Mouse (Mus musculus) heart, postnatal 0 days (tissue): ENCODE data around the gene Mgam. TPM values are rescaled to one million over a fixed set of nuclear protein-coding genes. Genes with fewer than 3 reads are reported as not detected.

Experiments used
- ATAC-seq: fragments of 200-750 bp; cut with Nextera tagmentation; 2 replicates; pipeline ENCODE4 v1.8.0; 2017; ENCODE audit warnings: low read depth, moderate number of reproducible peaks, moderate library complexity; ENCODE audit not compliant: insufficient read depth
- DNase-seq: peaks from one replicate; pipeline ENCODE4 v3.0.0-alpha.2; 2016; ENCODE audit warnings: low spot score
- H3K27ac ChIP-seq: fragments of 300-500 bp; sonication (generic); 2 replicates; pipeline ENCODE4 v1.5.1; 2014; ENCODE audit warnings: low read depth, mild to moderate bottlenecking
- H3K27me3 ChIP-seq: fragments of 300-500 bp; sonication (generic); 2 replicates; pipeline ENCODE4 v1.6.1; 2014; ENCODE audit warnings: low read length, mixed read lengths; ENCODE audit not compliant: control insufficient read depth, insufficient read depth
- H3K36me3 ChIP-seq: fragments of 300-500 bp; sonication (generic); replicated peaks from 2 replicates; pipeline ENCODE4 v1.6.1; 2014; ENCODE audit warnings: low read length, mixed read lengths; ENCODE audit not compliant: control insufficient read depth, insufficient read depth
- H3K4me1 ChIP-seq: fragments of 300-500 bp; sonication (generic); 2 replicates; pipeline ENCODE4 v1.6.1; 2014; ENCODE audit warnings: antibody characterized with exemption; ENCODE audit not compliant: control insufficient read depth, insufficient read depth
- H3K4me2 ChIP-seq: fragments of 300-500 bp; sonication (generic); 2 replicates; pipeline ENCODE4 v1.6.1; 2014; ENCODE audit warnings: low read depth, mild to moderate bottlenecking, low read length, moderate library complexity
- H3K4me3 ChIP-seq: fragments of 300-500 bp; sonication (generic); 2 replicates; pipeline ENCODE4 v1.5.1; 2014; ENCODE audit warnings: low read depth, low read length
- H3K9ac ChIP-seq: fragments of 300-500 bp; sonication (generic); replicated peaks from 2 replicates; pipeline ENCODE4 v1.6.1; 2014; ENCODE audit warnings: low read depth, low read length, mixed read lengths
- H3K9me3 ChIP-seq: fragments of 300-500 bp; sonication (generic); replicated peaks from 2 replicates; pipeline ENCODE4 v1.6.1; 2016; ENCODE audit warnings: low read length; ENCODE audit not compliant: control insufficient read depth
- CTCF ChIP-seq: IDR thresholded peaks from 2 replicates; pipeline ENCODE4 v1.5.1; 2016; ENCODE audit warnings: antibody characterized with exemption, control low read depth, low read depth
- EP300 ChIP-seq: IDR thresholded peaks from 2 replicates; pipeline ENCODE4 v1.6.1; 2016; ENCODE audit warnings: antibody characterized with exemption, low read depth
- WGBS: fragments of 180-500 bp; shearing (Covaris S2); extraction: QIAGEN DNeasy Blood & Tissue Kit; methylation state at CpG from one replicate; pipeline ENCODE4 v1.1.7; 2014; 5-methylcytosine and 5-hydroxymethylcytosine counted together
- polyA plus RNA-seq: library from polyadenylated mRNA; unstranded; fragments of >200 nt; fragmentation: Nextera tagmentation; extraction: Ambion mirVana; gene quantifications from 2 replicates; pipeline ENCODE4 v1.2.1, GENCODE M21; 2015
- total RNA-seq: library from RNA; depleted of rRNA; stranded (reverse); fragments of >200 nt; gene quantifications from 2 replicates; pipeline ENCODE4 v1.2.3, GENCODE M21; 2014; ENCODE audit warnings: low replicate concordance

Gene Mgam
- total and polyA plus RNA-seq, 2 experiments from 2014 or later, result 0.03 TPM; not detected in 1

GRCm38 (mm10) chr6:40635559-40635958 lies 6.9 kb downstream of the Mgam start:
- H3K27me3 ChIP-seq, result no peaks in the 10 kb centered on the region
- DNase-seq (no peak), ATAC-seq (no peak)
- 76% methylated on average over 6 of the region's 6 CpGs for WGBS
- no peaks in the 10 kb centered on the region for H3K4me1 ChIP-seq
- no peaks in the 10 kb centered on the region for H3K9me3 ChIP-seq
- H3K4me2 ChIP-seq, result no peak overlapping the region
- H3K36me3 ChIP-seq, result no peaks in the 10 kb centered on the region
- TF ChIP-seq EP300 (no peak), CTCF (no peak)
- no peak overlapping the region for H3K4me3 ChIP-seq
- no peak overlapping the region for H3K9ac ChIP-seq
- H3K27ac ChIP-seq, result no peak overlapping the region

GRCm38 (mm10) chr6:40637755-40638154 lies 9.1 kb downstream of the Mgam start:
- H3K27me3 ChIP-seq, result no peaks in the 10 kb centered on the region
- H3K9me3 ChIP-seq, result no peaks in the 10 kb centered on the region
- H3K9ac ChIP-seq, result no peak overlapping the region
- no peak overlapping the region for H3K4me3 ChIP-seq
- H3K36me3 ChIP-seq, result no peaks in the 10 kb centered on the region
- ATAC-seq, result no peak
- H3K4me1 ChIP-seq, result no peaks in the 10 kb centered on the region
- TF ChIP-seq EP300 (no peak), CTCF (no peak)
- no peak overlapping the region for H3K27ac ChIP-seq
- DNase-seq, result no peak
- H3K4me2 ChIP-seq, result no peak overlapping the region
- 85% methylated on average over 5 of the region's 5 CpGs for WGBS

GRCm38 (mm10) chr6:40640710-40641538 lies 12.3 kb downstream of the Mgam start:
- Histone ChIP-seq H3K9me3 (no peaks in the 10 kb centered on the region), H3K9ac (no peak overlapping the region), H3K4me1 (no peaks in the 10 kb centered on the region), H3K4me2 (no peak overlapping the region), H3K36me3 (no peaks in the 10 kb centered on the region), H3K4me3 (no peak overlapping the region), H3K27me3 (no peaks in the 10 kb centered on the region), H3K27ac (no peak overlapping the region)
- DNase-seq, result no peak
- no peak for ATAC-seq
- no peak for TF ChIP-seq CTCF
- no peak for TF ChIP-seq EP300
- WGBS, result 46% methylated on average over 8 of the region's 8 CpGs

- WGBS, result 66% methylated on average over 8 of the region's 8 CpGs
- H3K4me2 ChIP-seq, result no peak overlapping the region
- ATAC-seq (no peak), DNase-seq (no peak)
- TF ChIP-seq CTCF (no peak), EP300 (no peak)
- no peaks in the 10 kb centered on the region for H3K4me1 ChIP-seq
- no peaks in the 10 kb centered on the region for H3K27me3 ChIP-seq
- no peak overlapping the region for H3K4me3 ChIP-seq
- no peak overlapping the region for H3K27ac ChIP-seq
- no peak overlapping the region for H3K9ac ChIP-seq
- H3K36me3 ChIP-seq, result no peaks in the 10 kb centered on the region
- no peaks in the 10 kb centered on the region for H3K9me3 ChIP-seq
Observed at GRCm38 (mm10) chr6:40645701-40646100, 17.1 kb downstream of the Mgam start.

- Histone ChIP-seq H3K27ac (no peak overlapping the region), H3K9me3 (no peaks in the 10 kb centered on the region), H3K9ac (no peak overlapping the region), H3K4me2 (no peak overlapping the region), H3K27me3 (no peaks in the 10 kb centered on the region), H3K4me3 (no peak overlapping the region), H3K36me3 (no peaks in the 10 kb centered on the region), H3K4me1 (no peaks in the 10 kb centered on the region)
- DNase-seq (no peak), ATAC-seq (no peak)
- 78% methylated on average over 1 of the region's 1 CpGs for WGBS
- TF ChIP-seq EP300 (no peak), CTCF (no peak)
Observed at GRCm38 (mm10) chr6:40650953-40651352, 22.3 kb downstream of the Mgam start.

- Histone ChIP-seq H3K4me1 (no peaks in the 10 kb centered on the region), H3K4me2 (no peak overlapping the region), H3K27me3 (no peaks in the 10 kb centered on the region), H3K36me3 (no peaks in the 10 kb centered on the region), H3K9me3 (no peaks in the 10 kb centered on the region), H3K27ac (no peak overlapping the region), H3K9ac (no peak overlapping the region), H3K4me3 (no peak overlapping the region)
- no peak for DNase-seq
- ATAC-seq, result no peak
- 41% methylated on average over 2 of the region's 2 CpGs for WGBS
- TF ChIP-seq CTCF, result no peak
- no peak for TF ChIP-seq EP300
Observed at GRCm38 (mm10) chr6:40660930-40661329, 32.3 kb downstream of the Mgam start.
